Mouse (Mus musculus): ENCODE data around the gene Olfr750. TPM values are rescaled to one million over a fixed set of nuclear protein-coding genes. Genes with fewer than 3 reads are reported as not detected.

Gene Olfr750
- total and polyA plus RNA-seq, 2 experiments from 2014 or later, result 0.08 TPM; not detected in 1

GRCm38 (mm10) chr14:51053176-51053575, 21.1 kb downstream of the Olfr750 start:
- ATAC-seq, result no peak

GRCm38 (mm10) chr14:51051941-51052340, 22.3 kb downstream of the Olfr750 start:
- DNase-seq, result no peak
- Histone ChIP-seq H3K4me1 (ENCODE audit: insufficient read depth) (no peaks in the 10 kb centered on the region), H3K9me3 (ENCODE audit: low read length) (no peaks in the 10 kb centered on the region), H3K27me3 (ENCODE audit: insufficient read depth, low read length) (no peaks in the 10 kb centered on the region), H3K9ac (no peak overlapping the region), H3K27ac (ENCODE audit: low read depth, low read length) (no peak overlapping the region), H3K4me2 (ENCODE audit: low read depth) (no peak overlapping the region), H3K4me3 (ENCODE audit: low read depth, low read length) (no peak overlapping the region), H3K36me3 (ENCODE audit: insufficient read depth) (no peaks in the 10 kb centered on the region)
- no peak for TF ChIP-seq CTCF (IDR thresholded peaks at IDR 0.05; ENCODE audit: low read depth)
- no peak for ATAC-seq
- whole genome bisulfite sequencing, result 46% methylated on average over 5 of the region's 5 CpGs

More at GRCm38 (mm10) chr14:51053176-51053575, 21.1 kb downstream of the Olfr750 start:
- H3K9ac ChIP-seq, result no peak overlapping the region
- H3K4me2 ChIP-seq (ENCODE audit: low read depth), result no peak overlapping the region
- H3K4me1 ChIP-seq (ENCODE audit: insufficient read depth), result no peaks in the 10 kb centered on the region
- no peaks in the 10 kb centered on the region for H3K27me3 ChIP-seq (ENCODE audit: insufficient read depth, low read length)
- H3K9me3 ChIP-seq (ENCODE audit: low read length), result no peaks in the 10 kb centered on the region
- H3K36me3 ChIP-seq (ENCODE audit: insufficient read depth), result no peaks in the 10 kb centered on the region
- no peak overlapping the region for H3K27ac ChIP-seq (ENCODE audit: low read depth, low read length)
- WGBS, result 46% methylated on average over 5 of the region's 5 CpGs
- no peak overlapping the region for H3K4me3 ChIP-seq (ENCODE audit: low read depth, low read length)
- no peak for TF ChIP-seq CTCF (IDR thresholded peaks at IDR 0.05; ENCODE audit: low read depth)
- no peak for DNase-seq

- ATAC-seq (no peak), DNase-seq (no peak)
- no peak within 1 kb of the TSS for H3K4me3 ChIP-seq (ENCODE audit: low read depth, low read length)
- no peaks in the 10 kb centered on the region for H3K4me1 ChIP-seq (ENCODE audit: insufficient read depth)
- H3K27ac ChIP-seq (ENCODE audit: low read depth, low read length), result no peak within 1 kb of the TSS
- no peak within 1 kb of the TSS for H3K9ac ChIP-seq
- H3K4me2 ChIP-seq (ENCODE audit: low read depth), result no peak within 1 kb of the TSS
- TF ChIP-seq CTCF (IDR thresholded peaks at IDR 0.05; ENCODE audit: low read depth), result no peak
- H3K9me3 ChIP-seq (ENCODE audit: low read length), result no peaks in the 10 kb centered on the region
- no peaks in the 10 kb centered on the region for H3K27me3 ChIP-seq (ENCODE audit: insufficient read depth, low read length)
- no peaks in the 10 kb centered on the region for H3K36me3 ChIP-seq (ENCODE audit: insufficient read depth)
- 86% methylated on average over 2 of the region's 2 CpGs for WGBS
Observed at GRCm38 (mm10) chr14:51050063-51050462, 24.2 kb downstream of the Olfr750 start, which contains the start of gene Rnase11. TSS of gene Rnase11 (minus strand) at chr14:51050163.

GRCm38 (mm10) chr14:51047846-51048245, 26.4 kb downstream of the Olfr750 start:
- no peak overlapping the region for H3K4me3 ChIP-seq (ENCODE audit: low read depth, low read length)
- DNase-seq (no peak), ATAC-seq (no peak)
- H3K9me3 ChIP-seq (ENCODE audit: low read length), result no peaks in the 10 kb centered on the region
- H3K9ac ChIP-seq, result no peak overlapping the region
- H3K27me3 ChIP-seq (ENCODE audit: insufficient read depth, low read length), result no peaks in the 10 kb centered on the region
- H3K27ac ChIP-seq (ENCODE audit: low read depth, low read length), result no peak overlapping the region
- no peaks in the 10 kb centered on the region for H3K36me3 ChIP-seq (ENCODE audit: insufficient read depth)
- 73% methylated on average over 5 of the region's 5 CpGs for WGBS
- no peaks in the 10 kb centered on the region for H3K4me1 ChIP-seq (ENCODE audit: insufficient read depth)
- TF ChIP-seq CTCF (IDR thresholded peaks at IDR 0.05; ENCODE audit: low read depth), result no peak
- H3K4me2 ChIP-seq (ENCODE audit: low read depth), result no peak overlapping the region

- TF ChIP-seq CTCF (IDR thresholded peaks at IDR 0.05; ENCODE audit: low read depth), result no peak
- no peak for ATAC-seq
- WGBS, result 63% methylated on average over 6 of the region's 6 CpGs
Observed at GRCm38 (mm10) chr14:51041769-51042168, 32.5 kb downstream of the Olfr750 start, which contains the start of gene Rnase9. TSS of gene Rnase9 (minus strand) at chr14:51041869.

GRCm38 (mm10) chr14:51036214-51036613, 38.0 kb downstream of the Olfr750 start:
- DNase-seq, result no peak
- 81% methylated on average over 4 of the region's 4 CpGs for WGBS
- TF ChIP-seq CTCF (IDR thresholded peaks at IDR 0.05; ENCODE audit: low read depth), result no peak

More at GRCm38 (mm10) chr14:51041769-51042168, 32.5 kb downstream of the Olfr750 start, which contains the start of gene Rnase9:
- H3K9me3 ChIP-seq (ENCODE audit: low read length), result no peaks in the 10 kb centered on the region
- no peak within 1 kb of the TSS for H3K9ac ChIP-seq
- no peak within 1 kb of the TSS for H3K4me3 ChIP-seq (ENCODE audit: low read depth, low read length)
- H3K36me3 ChIP-seq (ENCODE audit: insufficient read depth), result no peaks in the 10 kb centered on the region
- no peak within 1 kb of the TSS for H3K4me2 ChIP-seq (ENCODE audit: low read depth)
- no peak within 1 kb of the TSS for H3K27ac ChIP-seq (ENCODE audit: low read depth, low read length)
- H3K4me1 ChIP-seq (ENCODE audit: insufficient read depth), result no peaks in the 10 kb centered on the region
- DNase-seq, result no peak
- no peaks in the 10 kb centered on the region for H3K27me3 ChIP-seq (ENCODE audit: insufficient read depth, low read length)

GRCm38 (mm10) chr14:51035206-51035605, 39.0 kb downstream of the Olfr750 start:
- H3K9ac ChIP-seq, result no peak overlapping the region
- H3K4me2 ChIP-seq (ENCODE audit: low read depth), result no peak overlapping the region
- no peak for TF ChIP-seq CTCF (IDR thresholded peaks at IDR 0.05; ENCODE audit: low read depth)
- no peak overlapping the region for H3K4me3 ChIP-seq (ENCODE audit: low read depth, low read length)
- no peaks in the 10 kb centered on the region for H3K36me3 ChIP-seq (ENCODE audit: insufficient read depth)
- H3K27me3 ChIP-seq (ENCODE audit: insufficient read depth, low read length), result no peaks in the 10 kb centered on the region
- H3K27ac ChIP-seq (ENCODE audit: low read depth, low read length), result no peak overlapping the region
- no peak for ATAC-seq
- H3K9me3 ChIP-seq (ENCODE audit: low read length), result no peaks in the 10 kb centered on the region
- no peaks in the 10 kb centered on the region for H3K4me1 ChIP-seq (ENCODE audit: insufficient read depth)
- WGBS, result 59% methylated on average over 1 of the region's 1 CpGs
- DNase-seq, result no peak

More at GRCm38 (mm10) chr14:51036214-51036613, 38.0 kb downstream of the Olfr750 start:
- Histone ChIP-seq H3K4me2 (ENCODE audit: low read depth) (no peak overlapping the region), H3K9me3 (ENCODE audit: low read length) (no peaks in the 10 kb centered on the region), H3K27ac (ENCODE audit: low read depth, low read length) (no peak overlapping the region), H3K36me3 (ENCODE audit: insufficient read depth) (no peaks in the 10 kb centered on the region), H3K4me1 (ENCODE audit: insufficient read depth) (no peaks in the 10 kb centered on the region), H3K9ac (no peak overlapping the region), H3K27me3 (ENCODE audit: insufficient read depth, low read length) (no peaks in the 10 kb centered on the region), H3K4me3 (ENCODE audit: low read depth, low read length) (no peak overlapping the region)
- ATAC-seq, result no peak

All from forebrain, postnatal 0 days (tissue).